Mouse (Mus musculus) MEL (cell line): Measurements from ENCODE around the gene Carnmt1. TPM values are rescaled to one million over a fixed set of nuclear protein-coding genes. Genes with fewer than 3 reads are reported as not detected.

Experiments
- DNase-seq: peaks from one replicate; pipeline ENCODE4 v3.0.0; 2011; ENCODE audit warnings: low read depth, low spot score
- H3K27ac ChIP-seq: 2 replicates; pipeline ENCODE4 v1.5.1; 2012; ENCODE audit warnings: low read depth, mild to moderate bottlenecking, control low read depth, low read length, moderate library complexity; ENCODE audit not compliant: control insufficient read depth
- H3K27me3 ChIP-seq, 2 experiments: fragments of 150-350 bp in 1 of 2; sonication (generic) in 1 of 2; 2 replicates each; pipeline ENCODE4 v1.6.1; 2012; ENCODE audit warnings: low read length in 2 of 2, mild to moderate bottlenecking in 2 of 2, improper control_type of control experiment in 1 of 2, moderate library complexity in 1 of 2; ENCODE audit not compliant: insufficient read depth in 2 of 2, control insufficient read depth in 1 of 2
- H3K36me3 ChIP-seq, 2 experiments: 2 replicates each; pipeline ENCODE4 v1.6.1; 2012 to 2014; ENCODE audit warnings: low read length in 2 of 2, improper control_type of control experiment in 1 of 2, inconsistent platforms in 1 of 2, mild to moderate bottlenecking in 1 of 2; ENCODE audit not compliant: insufficient read depth in 2 of 2, control insufficient read depth in 1 of 2
- H3K4me1 ChIP-seq, 2 experiments: fragments of 150-350 bp in 1 of 2; sonication (generic) in 1 of 2; 2 replicates each; pipeline ENCODE4 v1.6.1; 2012; ENCODE audit warnings: low read length in 2 of 2, improper control_type of control experiment in 1 of 2, mild to moderate bottlenecking in 1 of 2; ENCODE audit not compliant: insufficient read depth in 2 of 2, control insufficient read depth in 1 of 2
- H3K4me3 ChIP-seq, 2 experiments: fragments of 150-350 bp in 1 of 2; sonication (generic) in 1 of 2; 2 replicates each; pipeline ENCODE4 v1.5.1; 2012; ENCODE audit warnings: low read depth in 2 of 2, low read length in 2 of 2, mild to moderate bottlenecking in 2 of 2, moderate library complexity in 2 of 2, control low read depth in 1 of 2, improper control_type of control experiment in 1 of 2; ENCODE audit not compliant: control insufficient read depth in 1 of 2, insufficient read depth in 1 of 2
- H3K79me2 ChIP-seq: 2 replicates; pipeline ENCODE4 v1.6.1; 2012; ENCODE audit warnings: mild to moderate bottlenecking, low read length, moderate library complexity; ENCODE audit not compliant: control insufficient read depth, poor library complexity, insufficient read depth
- H3K9ac ChIP-seq: 2 replicates; pipeline ENCODE4 v1.6.1; 2012; ENCODE audit warnings: low read depth, mild to moderate bottlenecking, control low read depth, low read length, moderate library complexity; ENCODE audit not compliant: control insufficient read depth, poor library complexity, severe bottlenecking
- H3K9me3 ChIP-seq: fragments of 150-350 bp; sonication (generic); replicated peaks from 2 replicates; pipeline ENCODE4 v1.6.1; 2012; ENCODE audit warnings: mild to moderate bottlenecking, low read length, improper control_type of control experiment, moderate library complexity; ENCODE audit not compliant: insufficient read depth
- ETS1 ChIP-seq: IDR thresholded peaks from 2 replicates; pipeline ENCODE4 v1.6.1; 2012; ENCODE audit warnings: low read depth, mild to moderate bottlenecking, inconsistent platforms, low read length, improper control_type of control experiment, moderate library complexity
- KAT2A ChIP-seq: conservative IDR thresholded peaks from 2 replicates; pipeline ENCODE4 v1.6.1; 2012; ENCODE audit warnings: low read depth, low read length, improper control_type of control experiment, inconsistent platforms
- MEF2A ChIP-seq: IDR thresholded peaks from 2 replicates; pipeline ENCODE4 v1.6.1; 2014; ENCODE audit warnings: low read depth, mild to moderate bottlenecking, inconsistent platforms, low read length, improper control_type of control experiment; ENCODE audit not compliant: poor library complexity, insufficient replicate concordance, severe bottlenecking; ENCODE audit errors: extremely low read depth
- NELFE ChIP-seq: IDR thresholded peaks from 2 replicates; pipeline ENCODE4 v1.6.1; 2011; ENCODE audit warnings: low read depth, low read length, improper control_type of control experiment
- RAD21 ChIP-seq: IDR thresholded peaks from 2 replicates; pipeline ENCODE4 v1.6.1; 2011; ENCODE audit warnings: mild to moderate bottlenecking, low read depth, low read length, improper control_type of control experiment
- RCOR1 ChIP-seq: IDR thresholded peaks from 2 replicates; pipeline ENCODE4 v1.6.1; 2012; ENCODE audit warnings: low read depth, mild to moderate bottlenecking, inconsistent platforms, low read length, improper control_type of control experiment
- TBP ChIP-seq: IDR thresholded peaks from 2 replicates; pipeline ENCODE4 v1.8.0; 2011; ENCODE audit warnings: low read depth, low read length, improper control_type of control experiment
- UBTF ChIP-seq: IDR thresholded peaks from 2 replicates; pipeline ENCODE4 v1.6.1; 2012; ENCODE audit warnings: low read depth, mild to moderate bottlenecking, inconsistent platforms, low read length, improper control_type of control experiment, moderate library complexity, borderline replicate concordance; ENCODE audit not compliant: insufficient read depth
- ZKSCAN1 ChIP-seq: IDR thresholded peaks from 2 replicates; pipeline ENCODE4 v1.6.1; 2012; ENCODE audit warnings: low read depth, mild to moderate bottlenecking, inconsistent platforms, low read length, improper control_type of control experiment, moderate library complexity
- polyA plus RNA-seq, 2 experiments: library from polyadenylated mRNA; stranded (reverse) in 1 of 2; unstranded in 1 of 2; fragments of >175 nt in 1 of 2; fragments of >200 nt in 1 of 2; gene quantifications; 2 replicates each; pipeline versions ENCODE4 v1.2.1 to v1.2.4; 2012; ENCODE audit warnings: low replicate concordance in 2 of 2, low read depth in 1 of 2; ENCODE audit not compliant: insufficient read length in 2 of 2, insufficient read depth in 1 of 2, missing spikeins in 1 of 2
- total RNA-seq: library from RNA; depleted of rRNA; stranded (reverse); fragments of 300-350 nt; gene quantifications from 2 replicates; pipeline ENCODE4 v1.2.3, GENCODE M21; 2012; rRNA removed

Gene Carnmt1
- total and polyA plus RNA-seq, 3 experiments: 15.4 to 23.3 TPM; not detected in 1

GRCm38 (mm10) chr19:18749598-18750339, 79.2 kb downstream of the Carnmt1 start, which contains the start of gene Trpm6:
Gene Trpm6 (plus strand): TSS chr19:18749983.
- Histone ChIP-seq H3K4me3 (peak within 1 kb of the TSS in 1 of 2 experiments; percentile 19; a peak in 1 of 4 replicates), H3K27ac (no peak within 1 kb of the TSS), H3K9me3 (no peaks in the 10 kb centered on the region)
- TF ChIP-seq NELFE: no peak
- TF ChIP-seq UBTF: no peak
- TF ChIP-seq RCOR1: no peak
- TF ChIP-seq ZKSCAN1: no peak
- TF ChIP-seq KAT2A: no peak
- TF ChIP-seq ETS1: no peak
- no peak for TF ChIP-seq RAD21
- TF ChIP-seq MEF2A: no peak
- TF ChIP-seq TBP: no peak
- TF ChIP-seq, all 39 proteins: peak for 0
- H3K36me3 ChIP-seq: no peaks in the 10 kb centered on the region
- H3K27me3 ChIP-seq: peaks cover 0 to 2% of the 10 kb centered on the region in 2 experiments; a peak in 2 of 4 replicates
- no peak for DNase-seq
- H3K4me1 ChIP-seq: no peaks in the 10 kb centered on the region
- no peaks in the 10 kb centered on the region for H3K79me2 ChIP-seq
- H3K9ac ChIP-seq: no peak within 1 kb of the TSS

Other genes starting within 250 kb of the Carnmt1 start
- 152 and 162 TPM in 2 replicates for gene Ostf1, start 38.9 kb upstream of the Carnmt1 start, total RNA-seq
- 100 to 1,000 TPM in 1 of 2 experiments, not detected in 1; 117 TPM for gene Ostf1, start 38.9 kb upstream of the Carnmt1 start, polyA plus RNA-seq
- 22.5 and 25.1 TPM in 2 replicates for gene Nmrk1, start 38.8 kb upstream of the Carnmt1 start, total RNA-seq
- gene Nmrk1, start 38.8 kb upstream of the Carnmt1 start, polyA plus RNA-seq: 10 to 100 TPM in 1 of 2 experiments, not detected in 1; 18.5 TPM
- gene D030056L22Rik, start 42.4 kb downstream of the Carnmt1 start, total RNA-seq: 27.8 and 29.0 TPM in 2 replicates
- gene D030056L22Rik, start 42.4 kb downstream of the Carnmt1 start, polyA plus RNA-seq: 10 to 100 TPM in 1 of 2 experiments, not detected in 1; 27.0 TPM
- gene Trpm6, start 79.2 kb downstream of the Carnmt1 start, total RNA-seq: not detected in 2 replicates
- gene Trpm6, start 79.2 kb downstream of the Carnmt1 start, polyA plus RNA-seq: under 1 TPM in 1 of 2 experiments, not detected in 1; 0.01 TPM